Mouse (Mus musculus): ENCODE measurements around the gene Mkln1.
"Not testable (repeated sequence)": the region's sequence is repeated elsewhere in the genome, so short reads cannot be mapped to it uniquely, and the experiment has no call there.

Mkln1 gene

GRCm38 (mm10) chr6:31549361-31550051 lies 151.0 kb downstream of the Mkln1 start:
- no peak for DNase-seq (ENCODE audit: extremely low spot score)

DNA sequence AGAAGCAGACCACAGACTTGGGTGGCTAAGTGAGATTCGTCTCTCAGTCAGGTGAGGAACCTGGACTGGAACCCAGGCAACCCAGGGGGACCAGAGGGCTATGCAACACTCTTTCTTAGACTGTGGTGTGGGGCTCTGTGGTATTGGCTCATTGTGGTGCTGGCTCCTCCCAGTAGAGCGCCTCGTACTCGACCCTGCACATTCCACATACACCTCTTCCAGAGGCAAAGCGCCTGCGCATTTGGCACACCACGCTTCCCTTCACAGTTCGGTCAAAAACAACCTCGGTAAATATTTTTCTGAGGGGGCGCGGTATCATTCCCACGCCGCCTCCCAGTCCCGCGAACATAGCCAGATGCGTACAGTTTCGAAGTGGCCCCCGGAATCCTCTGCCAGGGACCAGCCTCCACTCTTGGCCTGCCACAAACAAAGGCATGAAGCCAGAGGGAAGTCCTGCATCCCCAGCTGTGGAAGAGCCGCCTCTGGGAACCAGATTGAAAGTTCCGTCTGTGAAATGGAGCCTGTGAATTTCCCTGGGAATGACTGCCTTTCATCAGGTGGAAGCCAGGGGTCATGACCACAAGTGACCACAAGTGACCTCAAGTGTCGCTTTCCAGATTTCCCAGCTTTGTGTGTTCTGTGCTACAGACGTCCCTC lies 152.5 kb downstream of the Mkln1 start:
- DNase-seq (ENCODE audit: extremely low spot score) = peak; percentile 28

DNA sequence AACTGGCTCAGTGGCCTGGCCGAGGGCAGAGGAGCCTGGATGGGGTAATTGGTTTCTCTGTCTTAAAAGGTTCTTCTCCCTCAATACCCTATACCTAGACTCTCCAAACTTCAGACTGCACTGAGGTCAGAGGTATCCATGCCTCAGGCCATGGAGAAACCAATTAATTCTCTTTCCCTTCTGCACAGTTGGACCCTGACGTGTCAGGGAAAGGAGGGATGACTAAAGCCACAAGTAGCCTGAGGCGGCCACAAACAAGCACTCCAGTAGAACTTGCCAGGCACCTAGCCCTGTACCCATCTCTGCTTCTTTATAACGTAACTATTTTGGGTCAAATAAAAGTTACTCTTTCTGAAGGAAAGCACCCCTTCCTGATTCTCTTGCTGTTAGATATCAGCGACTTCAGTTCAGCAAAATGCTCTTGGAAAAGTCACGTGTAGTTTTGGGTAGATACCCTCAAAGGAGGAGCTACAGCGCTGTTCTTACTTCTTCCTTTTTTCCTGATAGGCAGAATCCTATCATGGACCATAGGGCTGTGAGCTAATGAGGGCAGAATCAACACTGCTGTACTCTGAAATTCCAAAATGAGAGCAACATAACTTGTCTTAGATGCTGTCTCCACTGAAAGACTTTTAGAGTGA lies 158.0 kb downstream of the Mkln1 start:
- DNase-seq (ENCODE audit: extremely low spot score) = no peak

- DNase-seq (ENCODE audit: extremely low spot score) = no peak
Measured at GRCm38 (mm10) chr6:31560138-31560959, 161.8 kb downstream of the Mkln1 start.

GRCm38 (mm10) chr6:31561948-31562347 lies 163.4 kb downstream of the Mkln1 start:
- DNase-seq (ENCODE audit: extremely low spot score) = not testable (repeated sequence)

- DNase-seq (ENCODE audit: extremely low spot score) = peak; percentile 35
Measured at GRCm38 (mm10) chr6:31562371-31563080, 164.0 kb downstream of the Mkln1 start.

- DNase-seq (ENCODE audit: extremely low spot score) = peak; percentile 92
Measured at GRCm38 (mm10) chr6:31563235-31564181, 165.0 kb downstream of the Mkln1 start, which contains the start of gene Podxl. Gene Podxl (minus strand): TSS chr6:31563981.

GRCm38 (mm10) chr6:31564182-31564531 lies 165.6 kb downstream of the Mkln1 start:
- DNase-seq (ENCODE audit: extremely low spot score) = no peak

DNA sequence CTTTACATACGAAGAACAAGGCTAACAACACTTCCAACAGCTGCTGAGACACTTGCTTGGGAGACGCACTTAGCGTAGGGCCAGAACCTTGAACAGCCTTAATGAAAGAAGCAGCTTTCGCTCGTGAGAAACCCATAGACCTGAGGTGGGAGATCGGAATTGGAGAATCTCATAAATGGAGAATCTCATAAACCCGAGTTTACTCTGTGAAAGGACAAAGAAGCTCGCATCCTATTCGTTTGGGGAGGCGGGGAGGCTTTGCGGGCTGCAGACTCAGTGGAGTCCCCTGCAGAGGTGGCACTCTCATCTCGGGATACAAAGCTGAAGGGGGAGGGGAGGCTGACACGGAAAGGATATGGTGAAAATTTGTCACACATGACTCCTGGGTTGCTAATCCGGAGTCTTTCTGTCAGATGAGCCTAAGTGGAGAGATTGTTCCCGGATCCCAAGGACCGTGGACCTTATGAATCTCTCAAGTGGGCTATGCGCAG lies 166.4 kb downstream of the Mkln1 start:
- DNase-seq (ENCODE audit: extremely low spot score) = peak; percentile 70

All from embryo, embryonic 9.5 days (tissue).